Mouse (Mus musculus) embryonic fibroblast, embryonic 13.5 days (primary cell): Measurements from ENCODE around the gene Lrch1.

Source experiments
- CTCF ChIP-seq: IDR thresholded peaks from 2 replicates; pipeline ENCODE4 v1.5.1; 2011; ENCODE audit warnings: mild to moderate bottlenecking, control low read depth, low read length, moderate library complexity, borderline replicate concordance; ENCODE audit not compliant: insufficient read depth
- POLR2A ChIP-seq: IDR thresholded peaks from 2 replicates; pipeline ENCODE4 v1.6.1; 2011; ENCODE audit warnings: low read depth, mild to moderate bottlenecking, control low read depth, low read length, moderate library complexity

GRCm38 (mm10) chr14:74784243-74784934 lies 163.3 kb downstream of the Lrch1 start:
- no peak for TF ChIP-seq POLR2A
- TF ChIP-seq CTCF: no peak
